8 mouse cellular contexts compared by ENCODE assay signal in the genomic region with DNA sequence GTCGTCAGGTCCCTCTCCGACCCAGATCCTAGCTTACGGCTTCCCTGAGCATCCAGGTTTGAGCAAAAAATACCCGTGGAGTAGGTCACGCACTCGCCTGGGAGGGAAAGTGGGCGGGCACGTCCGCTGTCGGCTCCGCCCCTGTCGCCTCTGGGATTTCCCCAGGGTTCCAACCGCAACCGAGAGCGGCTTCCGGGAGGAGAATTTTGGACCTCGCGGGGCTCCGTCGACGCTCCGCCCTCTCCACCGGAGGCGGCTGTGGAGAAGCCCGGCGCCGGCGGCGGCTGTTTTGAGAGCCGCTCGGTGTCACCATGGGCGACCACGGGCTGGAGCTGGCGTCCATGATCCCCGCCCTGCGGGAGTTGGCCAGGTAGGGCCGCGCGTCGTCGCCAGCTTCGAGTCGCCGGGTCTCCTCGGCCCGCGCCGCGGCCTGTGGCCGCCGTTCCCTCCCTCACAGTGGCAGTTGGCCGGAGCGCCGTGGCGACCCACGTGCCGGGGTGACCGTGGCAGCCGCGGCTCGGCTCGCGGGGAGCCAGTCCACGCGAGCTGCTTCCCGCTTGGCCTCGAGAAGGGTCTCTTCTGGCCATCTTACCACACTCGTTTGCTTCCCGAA. TPM values are rescaled to one million over a fixed set of nuclear protein-coding genes. Genes with fewer than 3 reads are reported as not detected.
DNase-seq lines count a peak whose midpoint lies in the region; ATAC-seq and TF ChIP-seq lines count a peak whose summit lies in the region.

Gene Atr (plus strand): TSS at position 184 of the 613 bp plus-strand sequence.

- peak within 1 kb of the TSS; percentile 33 for H3K27ac ChIP-seq in bone marrow macrophage, adult 2 months (ENCODE audit: insufficient read depth, low read depth, low read length)
- H3K27ac ChIP-seq in embryonic fibroblast, embryonic 13.5 days (ENCODE audit: insufficient read depth, low read length), result no peak within 1 kb of the TSS
- peak within 1 kb of the TSS; percentile 96 for H3K27ac ChIP-seq in heart, embryonic 10.5 days
- peak within 1 kb of the TSS; percentile 79 for H3K27ac ChIP-seq in kidney, embryonic 15.5 days

- WGBS in heart, embryonic 10.5 days, result under 1% methylated on average over 66 of the region's 69 CpGs
- WGBS in kidney, embryonic 15.5 days, result under 1% methylated on average over 69 of the region's 69 CpGs

- no peaks in the 10 kb centered on the region for H3K27me3 ChIP-seq in heart, embryonic 10.5 days (ENCODE audit: insufficient read depth, poor library complexity, severe bottlenecking)
- no peaks in the 10 kb centered on the region for H3K27me3 ChIP-seq in kidney, embryonic 15.5 days

- H3K36me3 ChIP-seq in heart, embryonic 10.5 days, result no peaks in the 10 kb centered on the region
- no peaks in the 10 kb centered on the region for H3K36me3 ChIP-seq in kidney, embryonic 15.5 days

- ATAC-seq in kidney, embryonic 15.5 days (replicated peaks; ENCODE audit: low FRiP score), result peak; percentile 87
- peak; percentile 84 for ATAC-seq in monocyte, adult 5-6 weeks (replicated peaks; ENCODE audit: insufficient number of reproducible peaks, low FRiP score, low TSS enrichment, poor library complexity, severe bottlenecking)

- H3K9me3 ChIP-seq in heart, embryonic 10.5 days, result no peaks in the 10 kb centered on the region
- no peaks in the 10 kb centered on the region for H3K9me3 ChIP-seq in kidney, embryonic 15.5 days (replicated peaks)

- no peak for TF ChIP-seq CTCF in bone marrow macrophage, adult 2 months (IDR thresholded peaks at IDR 0.05; ENCODE audit: low read depth, low read length)
- TF ChIP-seq CTCF in embryonic fibroblast, embryonic 13.5 days (IDR thresholded peaks at IDR 0.05; ENCODE audit: borderline replicate concordance, insufficient read depth, low read length), result no peak

- peak within 1 kb of the TSS; percentile 94 for H3K4me3 ChIP-seq in bone marrow macrophage, adult 2 months (ENCODE audit: insufficient read depth, low read length)
- peak within 1 kb of the TSS; percentile 76 for H3K4me3 ChIP-seq in embryonic fibroblast, embryonic 13.5 days (ENCODE audit: insufficient read depth, low read length)
- peak within 1 kb of the TSS; percentile 92 for H3K4me3 ChIP-seq in heart, embryonic 10.5 days
- peak within 1 kb of the TSS; percentile 93 for H3K4me3 ChIP-seq in kidney, embryonic 15.5 days (replicated peaks)

- peaks cover 2% of the 10 kb centered on the region; the same call in 1 of the 2 replicates for H3K4me1 ChIP-seq in bone marrow macrophage, adult 2 months (ENCODE audit: control insufficient read depth, insufficient read depth, low read length)
- H3K4me1 ChIP-seq in embryonic fibroblast, embryonic 13.5 days (ENCODE audit: control insufficient read depth, insufficient read depth, low read length), result no peaks in the 10 kb centered on the region
- H3K4me1 ChIP-seq in heart, embryonic 10.5 days, result 0 out of 2 replicates have a peak, but pooled peaks cover 4% of the 10 kb centered on the region
- H3K4me1 ChIP-seq in kidney, embryonic 15.5 days, result no peaks in the 10 kb centered on the region

- peak within 1 kb of the TSS; percentile 81 for H3K4me2 ChIP-seq in kidney, embryonic 15.5 days

- DNase-seq in A20 (ENCODE audit: low read depth, low spot score), result peak; percentile 97
- peak; percentile 95 for DNase-seq in heart, embryonic 10.5 days (ENCODE audit: low spot score)
- peak; percentile 94 for DNase-seq in liver
- DNase-seq in spleen, postnatal 4 days (ENCODE audit: low spot score in 2 of 2), result peak; percentile 92 to 96

- peak within 1 kb of the TSS; percentile 88 for H3K9ac ChIP-seq in kidney, embryonic 15.5 days

- TF ChIP-seq POLR2A in bone marrow macrophage, adult 2 months (IDR thresholded peaks at IDR 0.05; ENCODE audit: borderline replicate concordance, low read depth, low read length), result no peak
- TF ChIP-seq POLR2A in embryonic fibroblast, embryonic 13.5 days (IDR thresholded peaks at IDR 0.05; ENCODE audit: low read depth, low read length), result peak; percentile 71

RNA-seq across cellular contexts. Expression of gene Atr, which starts in this region (rescaled TPM):
- 7.6 and 7.8 TPM in 2 replicates for polyA plus RNA-seq in bone marrow macrophage, adult 2 months (2012; ENCODE audit: insufficient read depth, insufficient read length, missing spikeins)
- 19.0 and 19.9 TPM in 2 replicates for polyA plus RNA-seq in embryonic fibroblast, embryonic 13.5 days (2011; ENCODE audit: insufficient read length, low read depth, missing spikeins)
- polyA plus RNA-seq in heart, embryonic 10.5 days (2016; fragmentation: Nextera tagmentation; extraction: Ambion mirVana), result 13.6 and 15.8 TPM in 2 replicates
- 16.1 and 16.6 TPM in 2 replicates for polyA plus RNA-seq in kidney, embryonic 15.5 days (2015; fragmentation: Nextera tagmentation; extraction: Ambion mirVana)
- total RNA-seq in monocyte, adult 5-6 weeks (2017), result 23.9 to 50.2 TPM (median 25.4 TPM) in 3 replicates
